Mouse (Mus musculus): ENCODE results near the gene Rnf224. TPM values are rescaled to one million over a fixed set of nuclear protein-coding genes. Genes with fewer than 3 reads are reported as not detected.

Rnf224 gene
- polyA plus RNA-seq, 1 experiment from 2014 or later, result not detected

Other genes with a start within 250 kb of the Rnf224 start
- 67.3 and 68.6 TPM in 2 replicates for gene Nsmf, start 182.4 kb downstream of the Rnf224 start, polyA plus RNA-seq (2016; fragmentation: Nextera tagmentation; extraction: Ambion mirVana)
- gene Entpd8, start 156.5 kb downstream of the Rnf224 start, polyA plus RNA-seq (2016; fragmentation: Nextera tagmentation; extraction: Ambion mirVana), result not detected in 2 replicates
- gene Noxa1, start 141.6 kb downstream of the Rnf224 start, polyA plus RNA-seq (2016; fragmentation: Nextera tagmentation; extraction: Ambion mirVana), result 0.21 and 0.24 TPM in 2 replicates
- gene Nrarp, start 56.0 kb downstream of the Rnf224 start, polyA plus RNA-seq (2016; fragmentation: Nextera tagmentation; extraction: Ambion mirVana), result 19.8 and 26.6 TPM in 2 replicates
- gene Tor4a, start 39.9 kb downstream of the Rnf224 start, polyA plus RNA-seq (2016; fragmentation: Nextera tagmentation; extraction: Ambion mirVana), result 2.2 and 2.4 TPM in 2 replicates
- gene Nelfb, start 25.3 kb downstream of the Rnf224 start, polyA plus RNA-seq (2016; fragmentation: Nextera tagmentation; extraction: Ambion mirVana), result 124 and 125 TPM in 2 replicates
- gene Stpg3, start 22.1 kb downstream of the Rnf224 start, polyA plus RNA-seq (2016; fragmentation: Nextera tagmentation; extraction: Ambion mirVana), result not detected in 2 replicates
- 0.74 and 1.4 TPM in 2 replicates for gene Fam166a, start 18.0 kb downstream of the Rnf224 start, polyA plus RNA-seq (2016; fragmentation: Nextera tagmentation; extraction: Ambion mirVana)
- gene Tubb4b, start 12.1 kb downstream of the Rnf224 start, polyA plus RNA-seq (2016; fragmentation: Nextera tagmentation; extraction: Ambion mirVana), result 562 and 601 TPM in 2 replicates
- gene Slc34a3, start 2.4 kb downstream of the Rnf224 start, polyA plus RNA-seq (2016; fragmentation: Nextera tagmentation; extraction: Ambion mirVana), result not detected in 2 replicates
- 15.1 and 16.4 TPM in 2 replicates for gene Rnf208, start 5.5 kb upstream of the Rnf224 start, polyA plus RNA-seq (2016; fragmentation: Nextera tagmentation; extraction: Ambion mirVana)
- gene Cysrt1, start 5.7 kb upstream of the Rnf224 start, polyA plus RNA-seq (2016; fragmentation: Nextera tagmentation; extraction: Ambion mirVana), result 0.59 TPM in 1 of 2 replicates, not detected in the other
- 6.3 and 7.9 TPM in 2 replicates for gene AL732309.1, start 10.1 kb upstream of the Rnf224 start, polyA plus RNA-seq (2016; fragmentation: Nextera tagmentation; extraction: Ambion mirVana)
- 15.2 and 18.3 TPM in 2 replicates for gene Tmem203, start 18.7 kb upstream of the Rnf224 start, polyA plus RNA-seq (2016; fragmentation: Nextera tagmentation; extraction: Ambion mirVana)
- 8.0 and 9.0 TPM in 2 replicates for gene Tprn, start 25.8 kb upstream of the Rnf224 start, polyA plus RNA-seq (2016; fragmentation: Nextera tagmentation; extraction: Ambion mirVana)
- 228 and 238 TPM in 2 replicates for gene Ssna1, start 35.7 kb upstream of the Rnf224 start, polyA plus RNA-seq (2016; fragmentation: Nextera tagmentation; extraction: Ambion mirVana)
- 147 and 151 TPM in 2 replicates for gene Anapc2, start 35.7 kb upstream of the Rnf224 start, polyA plus RNA-seq (2016; fragmentation: Nextera tagmentation; extraction: Ambion mirVana)
- gene Tmem210, start 51.4 kb upstream of the Rnf224 start, polyA plus RNA-seq (2016; fragmentation: Nextera tagmentation; extraction: Ambion mirVana), result not detected in 2 replicates
- not detected in 2 replicates for gene Lrrc26, start 53.1 kb upstream of the Rnf224 start, polyA plus RNA-seq (2016; fragmentation: Nextera tagmentation; extraction: Ambion mirVana)
- gene Grin1, start 82.4 kb upstream of the Rnf224 start, polyA plus RNA-seq (2016; fragmentation: Nextera tagmentation; extraction: Ambion mirVana), result 0.89 and 1.4 TPM in 2 replicates
- 50.4 and 51.9 TPM in 2 replicates for gene Man1b1, start 95.6 kb upstream of the Rnf224 start, polyA plus RNA-seq (2016; fragmentation: Nextera tagmentation; extraction: Ambion mirVana)
- 17.0 and 18.0 TPM in 2 replicates for gene Dpp7, start 119.6 kb upstream of the Rnf224 start, polyA plus RNA-seq (2016; fragmentation: Nextera tagmentation; extraction: Ambion mirVana)
- 8.5 and 11.4 TPM in 2 replicates for gene Uap1l1, start 128.9 kb upstream of the Rnf224 start, polyA plus RNA-seq (2016; fragmentation: Nextera tagmentation; extraction: Ambion mirVana)
- 73.6 and 74.6 TPM in 2 replicates for gene Sapcd2, start 135.5 kb upstream of the Rnf224 start, polyA plus RNA-seq (2016; fragmentation: Nextera tagmentation; extraction: Ambion mirVana)
- gene Entpd2, start 159.1 kb upstream of the Rnf224 start, polyA plus RNA-seq (2016; fragmentation: Nextera tagmentation; extraction: Ambion mirVana), result 0.14 TPM in 1 of 2 replicates, not detected in the other
- 38.3 and 40.3 TPM in 2 replicates for gene Npdc1, start 162.6 kb upstream of the Rnf224 start, polyA plus RNA-seq (2016; fragmentation: Nextera tagmentation; extraction: Ambion mirVana)
- gene Fut7, start 186.5 kb upstream of the Rnf224 start, polyA plus RNA-seq (2016; fragmentation: Nextera tagmentation; extraction: Ambion mirVana), result not detected in 2 replicates
- 4.3 and 5.6 TPM in 2 replicates for gene Abca2, start 191.9 kb upstream of the Rnf224 start, polyA plus RNA-seq (2016; fragmentation: Nextera tagmentation; extraction: Ambion mirVana)
- gene Clic3, start 220.1 kb upstream of the Rnf224 start, polyA plus RNA-seq (2016; fragmentation: Nextera tagmentation; extraction: Ambion mirVana), result 0.60 and 1.4 TPM in 2 replicates
- 15.8 and 16.0 TPM in 2 replicates for gene Paxx, start 224.3 kb upstream of the Rnf224 start, polyA plus RNA-seq (2016; fragmentation: Nextera tagmentation; extraction: Ambion mirVana)
- 0.18 TPM in 1 of 2 replicates, not detected in the other for gene Ptgds, start 233.3 kb upstream of the Rnf224 start, polyA plus RNA-seq (2016; fragmentation: Nextera tagmentation; extraction: Ambion mirVana)

Measured in embryonic facial prominence, embryonic 10.5 days (tissue).